Mouse (Mus musculus) midbrain, postnatal 0 days (tissue): ENCODE data around the gene Plxna1. TPM values are rescaled to one million over a fixed set of nuclear protein-coding genes. Genes with fewer than 3 reads are reported as not detected.
A peak's percentile ranks its signal among the peaks of the same experiment; 100 is the strongest.

Experiments
- ATAC-seq: fragments of 200-750 bp; cut with Nextera tagmentation; 2 replicates; pipeline ENCODE4 v1.8.0; 2017; ENCODE audit warnings: moderate number of reproducible peaks, mild to moderate bottlenecking, moderate TSS enrichment, moderate library complexity; ENCODE audit not compliant: low FRiP score
- DNase-seq: peaks from one replicate; pipeline ENCODE4 v3.0.0-alpha.2; 2015; ENCODE audit warnings: low spot score
- H3K27ac ChIP-seq: fragments of 300-500 bp; sonication (generic); 2 replicates; pipeline ENCODE4 v1.5.1; 2014; ENCODE audit warnings: low read depth, mild to moderate bottlenecking, low read length, mixed read lengths
- H3K27me3 ChIP-seq: fragments of 300-500 bp; sonication (generic); 2 replicates; pipeline ENCODE4 v1.6.1; 2014; ENCODE audit warnings: low read length, control low read depth, mixed read lengths; ENCODE audit not compliant: insufficient read depth
- H3K36me3 ChIP-seq: fragments of 300-500 bp; sonication (generic); 2 replicates; pipeline ENCODE4 v1.6.1; 2014; ENCODE audit warnings: low read length, control low read depth, mixed read lengths; ENCODE audit not compliant: insufficient read depth
- H3K4me1 ChIP-seq: fragments of 300-500 bp; sonication (generic); 2 replicates; pipeline ENCODE4 v1.6.1; 2014; ENCODE audit warnings: mild to moderate bottlenecking, control low read depth, antibody characterized with exemption, low read length, mixed read lengths; ENCODE audit not compliant: insufficient read depth
- H3K4me2 ChIP-seq: fragments of 300-500 bp; sonication (generic); 2 replicates; pipeline ENCODE4 v1.6.1; 2014; ENCODE audit warnings: low read depth, mild to moderate bottlenecking, low read length, mixed read lengths; ENCODE audit not compliant: poor library complexity, severe bottlenecking
- H3K4me3 ChIP-seq: fragments of 300-500 bp; sonication (generic); 2 replicates; pipeline ENCODE4 v1.5.1; 2014; ENCODE audit warnings: low read depth, mild to moderate bottlenecking, low read length, moderate library complexity
- H3K9ac ChIP-seq: fragments of 300-500 bp; sonication (generic); replicated peaks from 2 replicates; pipeline ENCODE4 v1.6.1; 2014; ENCODE audit warnings: mild to moderate bottlenecking, low read length, moderate library complexity, mixed read lengths; ENCODE audit not compliant: poor library complexity, severe bottlenecking
- H3K9me3 ChIP-seq: fragments of 300-500 bp; sonication (generic); 2 replicates; pipeline ENCODE4 v1.6.1; 2016; ENCODE audit warnings: low read length, control low read depth
- CTCF ChIP-seq: IDR thresholded peaks from 2 replicates; pipeline ENCODE4 v1.5.1; 2016; ENCODE audit warnings: antibody characterized with exemption, mild to moderate bottlenecking
- WGBS: fragments of 180-500 bp; shearing (Covaris S2); extraction: QIAGEN DNeasy Blood & Tissue Kit; methylation state at CpG from one replicate; pipeline ENCODE4 v1.1.7; 2014; 5-methylcytosine and 5-hydroxymethylcytosine counted together
- polyA plus RNA-seq: library from polyadenylated mRNA; unstranded; fragments of >200 nt; fragmentation: Nextera tagmentation; extraction: Ambion mirVana; gene quantifications from 2 replicates; pipeline ENCODE4 v1.2.1, GENCODE M21; 2015
- total RNA-seq: library from RNA; depleted of rRNA; stranded (reverse); fragments of >200 nt; gene quantifications from 2 replicates; pipeline ENCODE4 v1.2.3, GENCODE M21; 2014

Plxna1 gene
- total and polyA plus RNA-seq, 2 experiments from 2014 or later, result 50.1 to 234 TPM

- H3K27ac ChIP-seq, result peak overlapping the region; percentile 49; the same call in 1 of the 2 replicates
- peaks cover 20% of the 10 kb centered on the region for H3K4me1 ChIP-seq
- H3K4me3 ChIP-seq, result no peak overlapping the region
- DNase-seq (peak; percentile 84), ATAC-seq (peak; percentile 50; the same call in 1 of the 2 replicates)
- no peaks in the 10 kb centered on the region for H3K27me3 ChIP-seq
- no peak overlapping the region for H3K4me2 ChIP-seq
- TF ChIP-seq CTCF, result peak; percentile 64
- H3K9ac ChIP-seq, result peak overlapping the region; percentile 20
- H3K9me3 ChIP-seq, result no peaks in the 10 kb centered on the region
- 16% methylated on average over 5 of the region's 5 CpGs for WGBS
- peaks cover 66% of the 10 kb centered on the region for H3K36me3 ChIP-seq
Measured at GRCm38 (mm10) chr6:89351441-89352137, 10.8 kb downstream of the Plxna1 start.

GRCm38 (mm10) chr6:89350520-89350919 is 11.9 kb downstream of the Plxna1 start:
- no peak overlapping the region for H3K9ac ChIP-seq
- H3K4me1 ChIP-seq, result peaks cover 17% of the 10 kb centered on the region
- H3K36me3 ChIP-seq, result peaks cover 71% of the 10 kb centered on the region
- no peak overlapping the region for H3K4me2 ChIP-seq
- H3K27me3 ChIP-seq, result no peaks in the 10 kb centered on the region
- DNase-seq (no peak), ATAC-seq (no peak)
- no peak overlapping the region for H3K4me3 ChIP-seq
- TF ChIP-seq CTCF, result no peak
- WGBS, result 100% methylated on average over 2 of the region's 2 CpGs
- H3K9me3 ChIP-seq, result no peaks in the 10 kb centered on the region
- H3K27ac ChIP-seq, result no peak overlapping the region

GRCm38 (mm10) chr6:89350037-89350515 is 12.3 kb downstream of the Plxna1 start:
- ATAC-seq (no peak), DNase-seq (no peak)
- H3K36me3 ChIP-seq, result peaks cover 68% of the 10 kb centered on the region
- H3K9me3 ChIP-seq, result no peaks in the 10 kb centered on the region
- 50% methylated on average over 1 of the region's 1 CpGs for WGBS
- H3K4me3 ChIP-seq, result no peak overlapping the region
- no peak overlapping the region for H3K9ac ChIP-seq
- no peaks in the 10 kb centered on the region for H3K27me3 ChIP-seq
- TF ChIP-seq CTCF, result no peak
- no peak overlapping the region for H3K27ac ChIP-seq
- H3K4me1 ChIP-seq, result peaks cover 17% of the 10 kb centered on the region
- H3K4me2 ChIP-seq, result no peak overlapping the region

GRCm38 (mm10) chr6:89348363-89348762 is 14.1 kb downstream of the Plxna1 start:
- Histone ChIP-seq H3K27ac (no peak overlapping the region), H3K9me3 (no peaks in the 10 kb centered on the region), H3K4me1 (peaks cover 17% of the 10 kb centered on the region), H3K4me3 (no peak overlapping the region), H3K36me3 (peaks cover 57% of the 10 kb centered on the region), H3K4me2 (no peak overlapping the region), H3K27me3 (no peaks in the 10 kb centered on the region), H3K9ac (no peak overlapping the region)
- 73% methylated on average over 9 of the region's 9 CpGs for WGBS
- TF ChIP-seq CTCF, result no peak
- ATAC-seq, result 0 out of 2 replicates have a peak, but pooled peaks have one; percentile 20
- peak; percentile 41 for DNase-seq

GRCm38 (mm10) chr6:89347792-89348191 is 14.6 kb downstream of the Plxna1 start:
- Histone ChIP-seq H3K36me3 (peaks cover 59% of the 10 kb centered on the region), H3K4me3 (no peak overlapping the region), H3K4me2 (no peak overlapping the region), H3K27me3 (no peaks in the 10 kb centered on the region), H3K9me3 (no peaks in the 10 kb centered on the region), H3K9ac (no peak overlapping the region), H3K4me1 (peaks cover 16% of the 10 kb centered on the region), H3K27ac (no peak overlapping the region)
- DNase-seq (no peak), ATAC-seq (no peak)
- 71% methylated on average over 1 of the region's 1 CpGs for WGBS
- no peak for TF ChIP-seq CTCF

GRCm38 (mm10) chr6:89345855-89346254 is 16.6 kb downstream of the Plxna1 start:
- DNase-seq (no peak), ATAC-seq (no peak)
- H3K4me3 ChIP-seq, result no peak overlapping the region
- H3K4me1 ChIP-seq, result 0 out of 2 replicates have a peak, but pooled peaks cover 6% of the 10 kb centered on the region
- H3K4me2 ChIP-seq, result no peak overlapping the region
- no peak overlapping the region for H3K9ac ChIP-seq
- no peaks in the 10 kb centered on the region for H3K9me3 ChIP-seq
- H3K27me3 ChIP-seq, result no peaks in the 10 kb centered on the region
- no peak for TF ChIP-seq CTCF
- H3K27ac ChIP-seq, result no peak overlapping the region
- 96% methylated on average over 1 of the region's 1 CpGs for WGBS
- peaks cover 70% of the 10 kb centered on the region for H3K36me3 ChIP-seq
